Mouse (Mus musculus): ENCODE results near the gene Nfe2l2.
"Not testable (repeated sequence)": the region's sequence is repeated elsewhere in the genome, so short reads cannot be mapped to it uniquely, and the experiment has no call there.

Nfe2l2 gene

GRCm38 (mm10) chr2:75650437-75650836 is 54.0 kb downstream of the Nfe2l2 start:
- no peak for DNase-seq (ENCODE audit: low read depth, low spot score)

- no peak for DNase-seq (ENCODE audit: low read depth, low spot score)
Measured at GRCm38 (mm10) chr2:75645251-75645650, 59.2 kb downstream of the Nfe2l2 start.

- DNase-seq (ENCODE audit: low read depth, low spot score), result no peak
Measured at GRCm38 (mm10) chr2:75643950-75644349, 60.5 kb downstream of the Nfe2l2 start.

GRCm38 (mm10) chr2:75642795-75643550 is 61.5 kb downstream of the Nfe2l2 start:
- peak; percentile 37 for DNase-seq (ENCODE audit: low read depth, low spot score)

- DNase-seq (ENCODE audit: low read depth, low spot score), result not testable (repeated sequence)
Measured at GRCm38 (mm10) chr2:75642312-75642711, 62.1 kb downstream of the Nfe2l2 start.

- DNase-seq (ENCODE audit: low read depth, low spot score), result not testable (repeated sequence)
Measured at GRCm38 (mm10) chr2:75639535-75639934, 64.9 kb downstream of the Nfe2l2 start.

- not testable (repeated sequence) for DNase-seq (ENCODE audit: low read depth, low spot score)
Measured at GRCm38 (mm10) chr2:75637822-75638221, 66.6 kb downstream of the Nfe2l2 start.

GRCm38 (mm10) chr2:75637361-75637760 is 67.1 kb downstream of the Nfe2l2 start:
- no peak for DNase-seq (ENCODE audit: low read depth, low spot score)

GRCm38 (mm10) chr2:75637055-75637304 is 67.5 kb downstream of the Nfe2l2 start:
- not testable (repeated sequence) for DNase-seq (ENCODE audit: low read depth, low spot score)

- DNase-seq (ENCODE audit: low read depth, low spot score), result no peak
Measured at GRCm38 (mm10) chr2:75636261-75637054, 68.0 kb downstream of the Nfe2l2 start.

- not testable (repeated sequence) for DNase-seq (ENCODE audit: low read depth, low spot score)
Measured at GRCm38 (mm10) chr2:75634431-75634830, 70.0 kb downstream of the Nfe2l2 start.

GRCm38 (mm10) chr2:75633784-75634183 is 70.7 kb downstream of the Nfe2l2 start:
- peak; percentile 29 for DNase-seq (ENCODE audit: low read depth, low spot score)

- no peak for DNase-seq (ENCODE audit: low read depth, low spot score)
Measured at GRCm38 (mm10) chr2:75633381-75633780, 71.1 kb downstream of the Nfe2l2 start.

- DNase-seq (ENCODE audit: low read depth, low spot score), result no peak
Measured at GRCm38 (mm10) chr2:75632721-75633181, 71.7 kb downstream of the Nfe2l2 start.

- DNase-seq (ENCODE audit: low read depth, low spot score), result no peak
Measured at GRCm38 (mm10) chr2:75632043-75632442, 72.4 kb downstream of the Nfe2l2 start.

GRCm38 (mm10) chr2:75631421-75631820 is 73.0 kb downstream of the Nfe2l2 start:
- DNase-seq (ENCODE audit: low read depth, low spot score), result no peak

GRCm38 (mm10) chr2:75628487-75628886 is 76.0 kb downstream of the Nfe2l2 start:
- no peak for DNase-seq (ENCODE audit: low read depth, low spot score)

- no peak for DNase-seq (ENCODE audit: low read depth, low spot score)
Measured at GRCm38 (mm10) chr2:75626597-75627440, 77.6 kb downstream of the Nfe2l2 start.

All from forelimb bud, embryonic 11.5 days (tissue).